8 mouse cellular contexts compared by ENCODE assay signal in the genomic region with DNA sequence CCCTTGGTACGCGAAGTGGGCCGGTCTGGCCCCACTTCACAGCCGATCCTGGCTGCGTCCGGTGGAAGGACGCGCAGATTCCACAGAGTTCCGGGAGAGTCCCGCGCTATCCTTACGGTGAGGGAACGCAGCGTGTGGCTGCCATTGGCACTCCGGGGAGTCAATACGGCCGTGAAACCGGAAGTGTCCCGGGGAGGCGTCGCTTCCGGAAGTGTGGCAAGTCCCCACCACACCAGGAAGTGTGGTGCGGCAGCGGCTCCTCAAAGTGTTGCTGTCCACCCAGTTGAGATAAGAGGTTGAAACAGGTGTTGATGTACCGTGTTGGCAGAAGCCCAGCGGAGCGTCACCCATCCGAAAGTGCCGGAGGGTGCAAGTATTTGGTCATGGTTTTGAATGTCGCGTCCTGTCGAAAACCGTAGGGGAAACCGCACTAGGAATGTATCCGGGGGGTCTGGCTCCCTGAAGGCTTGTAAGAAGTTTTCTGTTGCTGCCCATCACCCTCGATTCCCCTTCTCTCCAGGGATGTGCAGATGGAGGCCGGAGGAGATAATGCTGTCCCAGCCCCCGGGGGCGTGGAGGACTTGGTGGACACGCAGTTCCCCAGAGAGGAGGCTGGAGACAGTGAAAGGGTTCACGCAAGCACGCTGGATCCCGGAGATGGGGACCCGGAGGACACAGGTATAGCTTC. TPM values are rescaled to one million over a fixed set of nuclear protein-coding genes. Genes with fewer than 3 reads are reported as not detected.
A peak's percentile ranks its signal among the peaks of the same experiment; 100 is the strongest.
DNase-seq lines count a peak whose midpoint lies in the region; ATAC-seq and TF ChIP-seq lines count a peak whose summit lies in the region.

No protein-coding gene starts in this region.

- under 1% methylated on average over 44 of the region's 44 CpGs for WGBS in cerebellum, adult 2 months
- WGBS in forebrain, embryonic 13.5 days, result 1% methylated on average over 44 of the region's 44 CpGs

- ATAC-seq in forebrain, embryonic 13.5 days, result peak; percentile 78

- peak overlapping the region; percentile 96 for H3K4me2 ChIP-seq in forebrain, embryonic 13.5 days
- peak overlapping the region; percentile 89 for H3K4me2 ChIP-seq in myocyte (ENCODE audit: low read depth)

- no peaks in the 10 kb centered on the region for H3K9me3 ChIP-seq in forebrain, embryonic 13.5 days (replicated peaks)

- no peak for DNase-seq in cerebellum, adult 2 months
- DNase-seq in cerebellum, postnatal 25 days, result no peak
- DNase-seq in right cerebral cortex, postnatal 4 days, result peak; percentile 83
- no peak for DNase-seq in right cerebral cortex, postnatal 25 days
- DNase-seq in liver, result peak; percentile 88
- DNase-seq in layer of hippocampus, adult 9-10 months (ENCODE audit: low spot score), result no peak

- H3K79me2 ChIP-seq in myocyte (ENCODE audit: control insufficient read depth, insufficient read depth), result no peaks in the 10 kb centered on the region

- peak overlapping the region; percentile 69 for H3K27ac ChIP-seq in cerebellum, adult 2 months (ENCODE audit: insufficient read depth, low read length)
- H3K27ac ChIP-seq in forebrain, embryonic 13.5 days, result peak overlapping the region; percentile 84

- no peaks in the 10 kb centered on the region for H3K27me3 ChIP-seq in cerebellum, adult 2 months (ENCODE audit: control insufficient read depth, insufficient read depth, low read length)
- H3K27me3 ChIP-seq in forebrain, embryonic 13.5 days, result no peaks in the 10 kb centered on the region
- no peaks in the 10 kb centered on the region for H3K27me3 ChIP-seq in myocyte (ENCODE audit: control insufficient read depth, insufficient read depth, insufficient read length)

- TF ChIP-seq CTCF in cerebellum, adult 2 months (IDR thresholded peaks at IDR 0.05; ENCODE audit: borderline replicate concordance, insufficient read depth, low read depth, low read length), result no peak

- peak overlapping the region; percentile 39 for H3ac ChIP-seq in myocyte (ENCODE audit: control insufficient read depth, insufficient read length)

- peak overlapping the region; percentile 88 for H3K4me3 ChIP-seq in cerebellum, adult 2 months (replicated peaks; ENCODE audit: insufficient read depth, low read depth, low read length)
- H3K4me3 ChIP-seq in forebrain, embryonic 13.5 days, result peak overlapping the region; percentile 74
- H3K4me3 ChIP-seq in myocyte, result peak overlapping the region; percentile 88

- H3K36me3 ChIP-seq in forebrain, embryonic 13.5 days (ENCODE audit: poor library complexity, severe bottlenecking), result peaks cover 31% of the 10 kb centered on the region
- H3K36me3 ChIP-seq in myocyte (ENCODE audit: control insufficient read depth, insufficient read depth), result no peaks in the 10 kb centered on the region

- peak; percentile 66; the same call in 1 of the 2 replicates for TF ChIP-seq POLR2A in cerebellum, adult 2 months (IDR thresholded peaks at IDR 0.05; ENCODE audit: borderline replicate concordance, insufficient read depth, low read length)
- TF ChIP-seq POLR2A in myocyte (IDR thresholded peaks at IDR 0.05; ENCODE audit: insufficient read length, low read depth), result peak; percentile 68

- H3K4me1 ChIP-seq in cerebellum, adult 2 months (ENCODE audit: control insufficient read depth, insufficient read depth, low read length), result peaks cover 3% of the 10 kb centered on the region
- H3K4me1 ChIP-seq in forebrain, embryonic 13.5 days, result peaks cover 22% of the 10 kb centered on the region

- H3K9ac ChIP-seq in forebrain, embryonic 13.5 days, result peak overlapping the region; percentile 78

TF ChIP-seq in myocyte, 11 proteins besides CTCF, POLR2A, EP300 and RAD21:
- TF ChIP-seq USF1 (IDR thresholded peaks at IDR 0.05; ENCODE audit: low read depth) (no peak), REST (IDR thresholded peaks at IDR 0.05; ENCODE audit: insufficient read depth, insufficient read length) (peak; percentile 52), POLR2AphosphoS2 (IDR thresholded peaks at IDR 0.05; ENCODE audit: insufficient read length, low read depth) (peak; percentile 69), MYOD1 (IDR thresholded peaks at IDR 0.05; ENCODE audit: control insufficient read depth in 1 of 3, insufficient read length in 2 of 3, low read depth in 2 of 3) (peak in 2 of 3 experiments; percentile 36 to 53)

RNA-seq across cellular contexts. Expression of a gene that starts 0.3 kb away (rescaled TPM):
- polyA plus RNA-seq in cerebellum, adult 2 months (2012; rRNA removed), result 11.2 and 12.4 TPM in 2 replicates
- 9.7 and 10.6 TPM in 2 replicates for polyA plus RNA-seq in forebrain, embryonic 13.5 days (2015; fragmentation: Nextera tagmentation; extraction: Ambion mirVana)
- polyA plus RNA-seq in myocyte (2012; fragmentation: generic; extraction: Trizol), result 4.9 TPM

RNA-seq across cellular contexts. Expression of a gene that starts 7.3 kb away (rescaled TPM):
- polyA plus RNA-seq in cerebellum, adult 2 months (2012; rRNA removed), result 0.18 and 0.49 TPM in 2 replicates
- polyA plus RNA-seq in forebrain, embryonic 13.5 days (2015; fragmentation: Nextera tagmentation; extraction: Ambion mirVana), result not detected in 2 replicates
- not detected for polyA plus RNA-seq in myocyte (2012; fragmentation: generic; extraction: Trizol)

Comparison
In these comparisons a context has a peak if more than half of its experiments do, and no peak if none do; other contexts are left out.
1. DNase-seq: peak in right cerebral cortex, postnatal 4 days (single experiment) and liver (single experiment); none in cerebellum, adult 2 months (0 of 2), cerebellum, postnatal 25 days (0 of 2), right cerebral cortex, postnatal 25 days (single experiment) and layer of hippocampus, adult 9-10 months (single experiment).
2. Peak in every context shown above with its lines, with median percentiles within 50 percentile points of each other: H3K4me3 ChIP-seq.